Mouse (Mus musculus) ES-E14 (cell line): ENCODE measurements around the gene Ahdc1. TPM values are rescaled to one million over a fixed set of nuclear protein-coding genes. Genes with fewer than 3 reads are reported as not detected.
A peak's percentile ranks its signal among the peaks of the same experiment; 100 is the strongest.

Experiments
- DNase-seq: peaks from one replicate; pipeline ENCODE4 v3.0.0-alpha.2; 2013; ENCODE audit warnings: low read depth, low spot score
- H3K27ac ChIP-seq: 2 replicates; pipeline ENCODE4 v1.5.1; 2012; ENCODE audit warnings: low read depth, mild to moderate bottlenecking, low read length, moderate library complexity, mixed read lengths; ENCODE audit not compliant: poor library complexity, insufficient read depth, severe bottlenecking
- H3K36me3 ChIP-seq: 2 replicates; pipeline ENCODE4 v1.6.1; 2012; ENCODE audit warnings: mild to moderate bottlenecking, low read length, moderate library complexity, mixed read lengths; ENCODE audit not compliant: control insufficient read depth, poor library complexity, insufficient read depth, severe bottlenecking
- H3K4me1 ChIP-seq, 2 experiments: fragments of 150-350 bp in 1 of 2; sonication (generic) in 1 of 2; 2 replicates each; pipeline ENCODE4 v1.6.1; 2012; ENCODE audit warnings: low read length in 2 of 2, mild to moderate bottlenecking in 1 of 2, mixed read lengths in 1 of 2; ENCODE audit not compliant: control insufficient read depth in 2 of 2, insufficient read depth in 2 of 2, poor library complexity in 1 of 2
- H3K4me3 ChIP-seq, 2 experiments: fragments of 150-350 bp in 1 of 2; sonication (generic) in 1 of 2; 2 replicates each; pipeline ENCODE4 v1.5.1; 2012; ENCODE audit warnings: low read length in 2 of 2, low read depth in 1 of 2, mild to moderate bottlenecking in 1 of 2, mixed read lengths in 1 of 2; ENCODE audit not compliant: insufficient read depth in 1 of 2, poor library complexity in 1 of 2, severe bottlenecking in 1 of 2
- H3K9ac ChIP-seq: 2 replicates; pipeline ENCODE4 v1.6.1; 2012; ENCODE audit warnings: low read depth, mild to moderate bottlenecking, low read length, mixed read lengths; ENCODE audit not compliant: poor library complexity, insufficient read depth, severe bottlenecking
- H3K9me3 ChIP-seq: fragments of 150-350 bp; sonication (generic); 2 replicates; pipeline ENCODE4 v1.6.1; 2012; ENCODE audit warnings: low read depth, mild to moderate bottlenecking, low read length; ENCODE audit not compliant: control insufficient read depth, insufficient read depth
- CHD2 ChIP-seq: IDR thresholded peaks from 2 replicates; pipeline ENCODE4 v1.6.1; 2014; ENCODE audit warnings: mild to moderate bottlenecking, low read depth, low read length, inconsistent platforms
- HCFC1 ChIP-seq: IDR thresholded peaks from 2 replicates; pipeline ENCODE4 v1.6.1; 2012; ENCODE audit warnings: low read length, inconsistent platforms, borderline replicate concordance; ENCODE audit not compliant: insufficient read depth
- MAFK ChIP-seq: IDR thresholded peaks from 2 replicates; pipeline ENCODE4 v1.6.1; 2014; ENCODE audit warnings: mild to moderate bottlenecking, low read depth, low read length, inconsistent platforms; ENCODE audit not compliant: insufficient read depth
- ZC3H11A ChIP-seq: IDR thresholded peaks from 2 replicates; pipeline ENCODE4 v1.6.1; 2012; ENCODE audit warnings: low read depth, mild to moderate bottlenecking, inconsistent platforms, low read length, borderline replicate concordance
- ZNF384 ChIP-seq: IDR thresholded peaks from 2 replicates; pipeline ENCODE4 v1.6.1; 2012; ENCODE audit warnings: low read depth, low read length, inconsistent platforms
- in situ Hi-C, 2 experiments: fragments of 600-800 bp; cut with MboI; formaldehyde crosslinking; loops; one replicate each; pipeline ENCODE4 v1.15.1; 2025; ENCODE audit warnings: low sequenced_read_pairs in 2 of 2, inconsistent platforms in 1 of 2; ENCODE audit not compliant: unreplicated experiment in 2 of 2
- total RNA-seq: library from RNA; depleted of rRNA; stranded (reverse); fragments of 300-350 nt; gene quantifications from 2 replicates; pipeline ENCODE4 v1.2.3, GENCODE M21; 2012

Ahdc1 gene
- total RNA-seq, 1 experiment: 61.8 TPM

DNA sequence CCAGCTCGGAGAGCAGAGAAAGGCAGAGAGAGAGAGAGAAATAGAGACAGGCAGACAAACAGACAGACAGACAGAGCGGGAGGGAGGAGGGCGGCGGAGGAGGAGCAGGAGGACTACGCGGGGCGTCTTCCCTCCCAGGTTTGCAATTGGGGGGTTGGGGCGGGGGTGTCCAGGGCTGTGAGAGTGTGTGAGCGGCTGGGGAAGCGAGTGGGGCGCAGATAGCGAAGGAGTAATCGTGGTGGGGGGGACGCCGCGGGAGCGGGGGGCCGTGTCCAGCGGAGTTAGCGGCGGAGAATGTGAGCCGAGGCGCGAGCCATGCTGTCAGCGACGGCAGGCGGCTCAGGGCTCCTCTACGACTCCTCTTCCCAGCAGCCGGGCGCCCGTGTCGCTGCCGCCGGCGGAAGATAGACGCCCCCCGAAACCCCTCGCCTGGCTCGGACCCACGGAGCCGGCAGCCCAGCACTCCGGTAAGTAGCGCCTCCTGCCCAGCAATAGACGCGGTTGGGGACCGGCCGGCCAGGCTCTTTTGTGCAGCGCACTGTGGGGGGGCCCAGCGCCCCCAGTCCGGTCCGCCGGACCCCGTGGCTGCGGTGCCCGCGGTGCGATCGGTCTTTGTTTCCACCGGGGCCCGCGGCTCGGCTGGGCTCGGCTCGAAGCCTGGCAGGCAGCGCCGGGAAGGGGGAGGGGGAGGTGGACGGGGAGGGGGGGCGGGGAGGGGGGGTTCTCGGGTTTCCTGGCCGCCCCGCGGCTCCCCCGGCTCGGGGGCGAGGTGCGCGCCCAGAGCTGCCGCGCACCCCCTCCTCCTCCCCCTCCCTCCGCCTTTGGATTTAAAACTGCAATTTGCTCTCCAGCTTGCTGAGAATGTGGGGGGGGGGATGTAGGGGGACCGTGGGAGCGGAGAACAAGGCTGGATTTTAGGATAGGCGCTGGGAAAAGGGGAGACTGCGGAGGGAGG, 1.0 kb downstream of the Ahdc1 start:
- peak overlapping the region; percentile 85 for H3K9ac ChIP-seq
- H3K4me3 ChIP-seq: peak overlapping the region; percentile 77 to 84
- DNase-seq: no peak
- 0 out of 2 replicates have a peak overlapping the region, but pooled peaks have one; percentile 22 for H3K27ac ChIP-seq
- no peaks in the 10 kb centered on the region for H3K9me3 ChIP-seq
- TF ChIP-seq HCFC1: no peak
- TF ChIP-seq ZNF384: no peak
- no peak for TF ChIP-seq ZC3H11A
- no peak for TF ChIP-seq CHD2
- TF ChIP-seq MAFK: no peak
- in situ Hi-C loops: loop anchor here in 1 of 2 experiments (25.0 kb wide), 1 partner anchor 275 kb away; the partner anchor contains the start of gene Tmem222
- H3K36me3 ChIP-seq: no peaks in the 10 kb centered on the region
- peaks cover 2 to 45% of the 10 kb centered on the region in 2 experiments; a peak in 2 of 4 replicates for H3K4me1 ChIP-seq

- H3K4me3 ChIP-seq: peak overlapping the region; percentile 77 to 84
- peaks cover 2 to 41% of the 10 kb centered on the region in 2 experiments; a peak in 2 of 4 replicates for H3K4me1 ChIP-seq
- H3K9me3 ChIP-seq: no peaks in the 10 kb centered on the region
- DNase-seq: no peak
- peak overlapping the region; percentile 44; the same call in 1 of the 2 replicates for H3K9ac ChIP-seq
- no peak overlapping the region for H3K27ac ChIP-seq
- no peaks in the 10 kb centered on the region for H3K36me3 ChIP-seq
- in situ Hi-C loops: loop anchor here in 1 of 2 experiments (25.0 kb wide), 1 partner anchor 274 kb away; the partner anchor contains the start of gene Tmem222
- TF ChIP-seq ZNF384 (no peak), HCFC1 (no peak), CHD2 (no peak)
Measured at GRCm38 (mm10) chr4:133012776-133013265, 1.8 kb downstream of the Ahdc1 start.

- no peak for DNase-seq
- in situ Hi-C loops: loop anchor here in 1 of 2 experiments (25.0 kb wide), 1 partner anchor 274 kb away; the partner anchor contains the start of gene Tmem222
Measured at GRCm38 (mm10) chr4:133013266-133013891, 2.3 kb downstream of the Ahdc1 start.

DNA sequence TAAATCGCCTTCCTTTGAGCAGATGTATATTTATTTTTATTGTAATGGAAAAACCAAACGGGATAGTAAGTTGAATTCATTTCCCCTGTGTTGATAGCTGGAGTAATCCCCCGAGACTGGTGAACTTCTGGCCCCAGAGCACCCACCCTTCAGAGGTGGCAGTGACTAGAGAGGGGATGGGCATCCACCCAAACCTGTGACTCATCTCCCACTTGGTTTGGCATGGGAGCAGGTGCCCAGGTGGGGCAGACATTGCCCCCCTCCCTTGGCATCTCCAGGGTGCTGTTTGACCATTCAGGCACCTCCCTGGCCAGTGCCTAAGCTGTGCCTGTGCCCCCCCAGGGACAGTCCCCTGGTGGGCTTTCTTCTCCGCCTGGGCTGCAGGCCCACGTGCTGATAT, 3.0 kb downstream of the Ahdc1 start:
- DNase-seq: no peak
- H3K4me3 ChIP-seq: no peak overlapping the region
- H3K9ac ChIP-seq: no peak overlapping the region
- H3K36me3 ChIP-seq: no peaks in the 10 kb centered on the region; the same call in 1 of the 2 replicates
- TF ChIP-seq MAFK: no peak
- no peak for TF ChIP-seq ZNF384
- TF ChIP-seq CHD2: no peak
- no peak for TF ChIP-seq ZC3H11A
- TF ChIP-seq HCFC1: no peak
- peaks cover 2 to 38% of the 10 kb centered on the region in 2 experiments; a peak in 2 of 4 replicates for H3K4me1 ChIP-seq
- no peak overlapping the region for H3K27ac ChIP-seq
- H3K9me3 ChIP-seq: no peaks in the 10 kb centered on the region
- in situ Hi-C loops: loop anchor here in 1 of 2 experiments (25.0 kb wide), 1 partner anchor 273 kb away; the partner anchor contains the start of gene Tmem222

More at GRCm38 (mm10) chr4:133013266-133013891, 2.3 kb downstream of the Ahdc1 start:
- Histone ChIP-seq H3K9me3 (no peaks in the 10 kb centered on the region), H3K9ac (peak overlapping the region; percentile 44), H3K36me3 (no peaks in the 10 kb centered on the region; the same call in 1 of the 2 replicates), H3K4me3 (peak overlapping the region; percentile 77 to 84), H3K4me1 (peaks cover 2 to 38% of the 10 kb centered on the region in 2 experiments; a peak in 2 of 4 replicates), H3K27ac (no peak overlapping the region)
- TF ChIP-seq ZNF384 (no peak), CHD2 (no peak), HCFC1 (no peak), ZC3H11A (no peak), MAFK (no peak)
